Mouse (Mus musculus) adrenal gland, adult 8-10 months (tissue): Measurements from ENCODE around the gene Mtpn. TPM values are rescaled to one million over a fixed set of nuclear protein-coding genes. Genes with fewer than 3 reads are reported as not detected.

ENCODE experiments used
- microRNA-seq, 2 experiments: library from miRNA; unstranded; fragments of <30 nt; microRNA quantifications; one replicate each; pipeline ENCODE4 v1.2.0; 2022
- total RNA-seq, 4 experiments: library from RNA; stranded (reverse); gene quantifications; 2 replicates each; pipeline ENCODE4 v1.2.4; 2022

The Mtpn gene
- total RNA-seq, 4 experiments from 2014 or later = 115 to 147 (median 119) TPM

Small RNA genes lying within 50 kb of the gene (microRNA-seq; reads per million reads assigned to microRNA genes)
- 0 reads per million in 2 experiments for gene Gm23053

Other genes with a start within 250 kb of the Mtpn start
- gene Slc13a4, start 231.8 kb downstream of the Mtpn start, total RNA-seq = under 1 TPM; 0.17 to 0.49 (median 0.45) TPM
- 1 to 10 TPM; 1.6 to 3.4 (median 2.8) TPM for gene Fam180a, start 213.7 kb downstream of the Mtpn start, total RNA-seq